Mouse (Mus musculus) gastrocnemius, postnatal 4 days (tissue): ENCODE results near the gene Sp110. TPM values are rescaled to one million over a fixed set of nuclear protein-coding genes. Genes with fewer than 3 reads are reported as not detected.
"Not testable (repeated sequence)": the region's sequence is repeated elsewhere in the genome, so short reads cannot be mapped to it uniquely, and the experiment has no call there.

ENCODE experiments used
- DNase-seq, 2 experiments: peaks; one replicate each; pipeline ENCODE4 v3.0.0; 2021 to 2022; ENCODE audit warnings: low spot score in 2 of 2, mixed read lengths in 2 of 2
- total RNA-seq, 2 experiments: library from RNA; stranded (reverse); gene quantifications; 2 replicates each; pipeline ENCODE4 v1.2.3; 2021

Sp110 gene
- total RNA-seq, 2 experiments from 2014 or later: 1.1 to 2.0 TPM

GRCm38 (mm10) chr1:85555261-85555660 lies 43.4 kb downstream of the Sp110 start:
- peak in 1 of 2 experiments; percentile 30 for DNase-seq

- not testable (repeated sequence) for DNase-seq
These were observed 52.2 kb downstream of the Sp110 start for GRCm38 (mm10) chr1:85546442-85546841.

GRCm38 (mm10) chr1:85543818-85544217 lies 54.8 kb downstream of the Sp110 start:
- not testable (repeated sequence) for DNase-seq

GRCm38 (mm10) chr1:85528451-85529110 lies 70.0 kb downstream of the Sp110 start:
- DNase-seq: not testable (repeated sequence)

Other genes starting within 250 kb of the Sp110 start
- not detected for gene G530012D18Rik, start 23.1 kb downstream of the Sp110 start, total RNA-seq
- gene Sp140, start 1.6 kb upstream of the Sp110 start, total RNA-seq: 1 to 10 TPM in 1 of 2 experiments, under 1 TPM in 1; 0.86 to 1.5 TPM
- gene Sp100, start 51.2 kb upstream of the Sp110 start, total RNA-seq: 1 to 10 TPM; 1.5 to 2.0 TPM
- 1 to 10 TPM in 1 of 2 experiments, under 1 TPM in 1; 0.98 to 1.1 TPM for gene A630001G21Rik, start 179.8 kb upstream of the Sp110 start, total RNA-seq
- gene Cab39, start 194.6 kb upstream of the Sp110 start, total RNA-seq: 10 to 100 TPM; 75.5 to 75.6 TPM